Mouse (Mus musculus) midbrain, embryonic 15.5 days (tissue): Measurements from ENCODE around the gene Pacs2. TPM values are rescaled to one million over a fixed set of nuclear protein-coding genes. Genes with fewer than 3 reads are reported as not detected.

Experiments
- ATAC-seq: fragments of 200-750 bp; cut with Nextera tagmentation; replicated peaks from 2 replicates; pipeline ENCODE4 v1.8.0; 2017; ENCODE audit warnings: moderate TSS enrichment
- H3K27ac ChIP-seq: fragments of 300-500 bp; sonication (generic); 2 replicates; pipeline ENCODE4 v1.5.1; 2015; ENCODE audit warnings: mild to moderate bottlenecking, inconsistent platforms
- H3K27me3 ChIP-seq: fragments of 300-500 bp; sonication (generic); replicated peaks from 2 replicates; pipeline ENCODE4 v1.6.1; 2015; ENCODE audit warnings: inconsistent platforms
- H3K36me3 ChIP-seq: fragments of 300-500 bp; sonication (generic); replicated peaks from 2 replicates; pipeline ENCODE4 v1.6.1; 2015; ENCODE audit warnings: inconsistent platforms
- H3K4me1 ChIP-seq: fragments of 300-500 bp; sonication (generic); 2 replicates; pipeline ENCODE4 v1.6.1; 2015; ENCODE audit warnings: inconsistent platforms
- H3K4me2 ChIP-seq: fragments of 300-500 bp; sonication (generic); 2 replicates; pipeline ENCODE4 v1.6.1; 2015; ENCODE audit warnings: inconsistent platforms, mild to moderate bottlenecking, moderate library complexity
- H3K4me3 ChIP-seq: fragments of 300-500 bp; sonication (generic); 2 replicates; pipeline ENCODE4 v1.5.1; 2015; ENCODE audit warnings: mild to moderate bottlenecking, inconsistent platforms
- H3K9ac ChIP-seq: fragments of 300-500 bp; sonication (generic); 2 replicates; pipeline ENCODE4 v1.6.1; 2015; ENCODE audit warnings: mild to moderate bottlenecking, inconsistent platforms
- H3K9me3 ChIP-seq: fragments of 300-500 bp; sonication (generic); 2 replicates; pipeline ENCODE4 v1.6.1; 2016; ENCODE audit warnings: inconsistent platforms
- WGBS: fragments of 180-500 bp; shearing (Covaris S2); methylation state at CpG from one replicate; pipeline ENCODE4 v1.1.7; 2015; ENCODE audit warnings: mixed read lengths; 5-methylcytosine and 5-hydroxymethylcytosine counted together
- polyA plus RNA-seq: library from polyadenylated mRNA; unstranded; fragments of >200 nt; fragmentation: Nextera tagmentation; extraction: Ambion mirVana; gene quantifications from 2 replicates; pipeline ENCODE4 v1.2.1, GENCODE M21; 2015

The Pacs2 gene
- polyA plus RNA-seq: 34.6 and 35.1 TPM in 2 replicates

DNA sequence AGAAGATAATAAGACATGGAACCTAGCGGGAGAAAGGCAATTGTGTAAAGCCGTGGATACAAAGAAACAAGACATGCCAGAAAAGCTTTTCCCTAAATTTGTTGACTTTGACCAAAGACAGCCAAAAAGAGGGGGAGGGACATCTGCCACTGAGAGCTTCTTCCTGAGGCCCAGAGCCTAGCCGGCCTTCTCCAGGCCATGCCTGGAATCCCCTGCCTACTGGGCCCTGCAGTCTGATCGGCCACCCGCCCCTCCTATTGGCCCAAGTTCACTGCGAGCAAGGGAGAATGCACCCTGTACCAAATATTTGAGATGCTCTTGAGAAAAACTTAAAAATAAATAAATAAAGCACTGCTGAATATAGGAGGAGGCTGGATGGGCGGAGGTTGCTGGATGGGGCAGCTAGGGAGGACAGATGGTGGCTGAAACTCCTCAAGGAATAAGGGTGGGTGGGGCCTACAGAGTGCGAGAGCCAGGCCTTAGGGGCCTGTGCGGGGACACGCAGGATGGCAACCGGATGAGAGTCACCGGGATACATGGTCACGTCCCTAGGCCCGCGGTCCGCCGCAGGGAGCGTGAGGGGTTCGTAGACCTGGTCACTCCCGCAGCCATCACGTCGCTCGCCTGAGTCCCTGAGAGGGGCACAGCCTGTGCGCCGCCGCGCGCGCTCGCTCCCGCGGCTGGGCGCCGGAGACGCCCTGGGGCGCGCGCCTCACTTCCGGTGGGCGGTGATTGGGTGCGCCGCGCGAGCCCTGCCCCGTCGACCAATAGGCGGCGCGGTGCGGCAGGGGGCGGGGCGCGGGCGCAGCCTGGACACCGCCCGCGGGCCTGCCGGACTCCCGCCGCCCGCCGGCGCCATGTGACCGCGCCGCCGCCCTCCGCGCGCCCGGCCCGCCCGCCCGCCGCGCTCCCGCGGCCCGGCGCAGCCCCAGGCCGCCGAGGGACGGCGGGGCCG is at the start of gene Pacs2:
Gene Pacs2 (plus strand): TSS at position 905 of the 955 bp plus-strand sequence.
- H3K4me3 ChIP-seq: peak within 1 kb of the TSS; percentile 99
- peak within 1 kb of the TSS; percentile 67 for H3K4me2 ChIP-seq
- H3K27ac ChIP-seq: peak within 1 kb of the TSS; percentile 93
- H3K9ac ChIP-seq: peak within 1 kb of the TSS; percentile 93
- H3K36me3 ChIP-seq: no peaks in the 10 kb centered on the region
- peaks cover 43% of the 10 kb centered on the region for H3K4me1 ChIP-seq
- 2% methylated on average over 82 of the region's 85 CpGs for WGBS
- H3K27me3 ChIP-seq: no peaks in the 10 kb centered on the region
- no peaks in the 10 kb centered on the region for H3K9me3 ChIP-seq
- ATAC-seq: peak; percentile 90

DNA sequence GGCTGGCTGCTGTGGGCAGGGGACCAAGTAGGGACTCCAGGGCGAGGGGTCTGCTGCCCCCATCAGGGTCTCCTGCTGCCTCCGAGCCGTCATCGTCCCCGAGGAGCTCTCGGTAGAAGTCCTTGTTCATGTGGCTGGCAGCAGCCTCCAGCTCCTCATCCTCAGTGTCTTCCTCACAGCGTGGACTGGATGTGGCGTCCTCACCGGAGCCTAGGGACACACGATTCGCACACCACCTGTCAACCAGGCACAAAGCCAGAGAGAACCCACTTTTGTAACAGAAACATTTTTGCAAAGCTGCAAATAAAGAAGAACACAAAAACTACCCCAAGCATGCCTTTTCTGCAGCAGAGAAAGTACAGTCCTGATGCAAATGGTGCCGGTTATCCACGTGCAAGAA is 48.5 kb upstream of the Pacs2 start:
- no peak overlapping the region for H3K4me3 ChIP-seq
- H3K27ac ChIP-seq: no peak overlapping the region
- no peak overlapping the region for H3K9ac ChIP-seq
- no peak overlapping the region for H3K4me2 ChIP-seq
- 89% methylated on average over 13 of the region's 13 CpGs for WGBS
- no peaks in the 10 kb centered on the region for H3K27me3 ChIP-seq
- peaks cover 75% of the 10 kb centered on the region for H3K36me3 ChIP-seq
- H3K9me3 ChIP-seq: no peaks in the 10 kb centered on the region
- ATAC-seq: no peak
- no peaks in the 10 kb centered on the region for H3K4me1 ChIP-seq

DNA sequence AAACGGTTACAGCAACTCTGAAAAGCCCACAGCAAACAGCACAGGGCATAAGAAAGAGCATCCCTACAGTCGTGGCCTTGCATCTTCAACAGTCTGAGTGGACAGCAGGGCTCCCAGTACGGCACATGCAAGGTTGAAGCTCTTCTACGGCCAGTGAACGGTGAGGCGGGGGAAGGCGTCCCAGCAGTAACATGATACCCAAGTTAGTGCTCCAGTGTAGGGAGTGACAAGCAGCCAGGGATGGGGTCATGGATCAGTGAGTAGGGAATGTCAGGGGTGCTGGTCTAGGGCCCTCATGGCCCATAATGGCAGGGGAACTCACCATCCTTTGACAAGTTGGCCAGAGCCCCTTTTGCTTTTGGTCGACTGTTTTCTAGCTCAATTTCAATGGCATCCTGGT is 45.4 kb upstream of the Pacs2 start:
- H3K36me3 ChIP-seq: peaks cover 78% of the 10 kb centered on the region
- 58% methylated on average over 8 of the region's 8 CpGs for WGBS
- H3K27me3 ChIP-seq: no peaks in the 10 kb centered on the region
- no peak overlapping the region for H3K4me3 ChIP-seq
- H3K4me1 ChIP-seq: no peaks in the 10 kb centered on the region
- no peak overlapping the region for H3K4me2 ChIP-seq
- H3K9me3 ChIP-seq: no peaks in the 10 kb centered on the region
- no peak for ATAC-seq
- H3K27ac ChIP-seq: no peak overlapping the region
- no peak overlapping the region for H3K9ac ChIP-seq

- no peak overlapping the region for H3K4me3 ChIP-seq
- WGBS: 96% methylated on average over 6 of the region's 6 CpGs
- H3K9me3 ChIP-seq: no peaks in the 10 kb centered on the region
- H3K36me3 ChIP-seq: peaks cover 72% of the 10 kb centered on the region
- no peak overlapping the region for H3K9ac ChIP-seq
- H3K4me2 ChIP-seq: no peak overlapping the region
- no peaks in the 10 kb centered on the region for H3K27me3 ChIP-seq
- ATAC-seq: no peak
- H3K4me1 ChIP-seq: no peaks in the 10 kb centered on the region
- no peak overlapping the region for H3K27ac ChIP-seq
These were observed 44.7 kb upstream of the Pacs2 start for GRCm38 (mm10) chr12:112969616-112970015.

DNA sequence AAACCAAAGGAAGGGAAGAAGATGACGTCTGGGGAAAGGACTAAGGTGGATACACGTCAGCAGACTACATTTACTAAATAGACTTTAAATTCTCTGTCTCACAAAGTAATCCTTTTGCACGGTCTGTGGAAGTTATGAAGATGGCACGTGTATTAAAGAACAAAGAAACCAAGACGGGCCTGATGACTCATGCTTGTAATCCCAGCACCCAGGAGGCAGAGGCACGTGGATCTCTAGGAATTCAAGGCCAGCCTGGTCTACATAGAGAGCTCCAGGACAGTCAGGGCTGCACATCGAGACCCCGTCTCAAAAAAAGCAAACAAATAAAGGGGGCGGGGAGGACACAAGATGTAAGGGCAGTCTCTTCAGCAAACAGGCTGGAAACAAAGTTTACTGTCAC is 39.6 kb upstream of the Pacs2 start:
- Histone ChIP-seq H3K36me3 (peaks cover 48% of the 10 kb centered on the region), H3K4me1 (peaks cover 20% of the 10 kb centered on the region), H3K4me3 (no peak overlapping the region), H3K9ac (no peak overlapping the region), H3K4me2 (no peak overlapping the region), H3K27me3 (no peaks in the 10 kb centered on the region), H3K9me3 (no peaks in the 10 kb centered on the region), H3K27ac (no peak overlapping the region)
- ATAC-seq: no peak
- 90% methylated on average over 9 of the region's 9 CpGs for WGBS

DNA sequence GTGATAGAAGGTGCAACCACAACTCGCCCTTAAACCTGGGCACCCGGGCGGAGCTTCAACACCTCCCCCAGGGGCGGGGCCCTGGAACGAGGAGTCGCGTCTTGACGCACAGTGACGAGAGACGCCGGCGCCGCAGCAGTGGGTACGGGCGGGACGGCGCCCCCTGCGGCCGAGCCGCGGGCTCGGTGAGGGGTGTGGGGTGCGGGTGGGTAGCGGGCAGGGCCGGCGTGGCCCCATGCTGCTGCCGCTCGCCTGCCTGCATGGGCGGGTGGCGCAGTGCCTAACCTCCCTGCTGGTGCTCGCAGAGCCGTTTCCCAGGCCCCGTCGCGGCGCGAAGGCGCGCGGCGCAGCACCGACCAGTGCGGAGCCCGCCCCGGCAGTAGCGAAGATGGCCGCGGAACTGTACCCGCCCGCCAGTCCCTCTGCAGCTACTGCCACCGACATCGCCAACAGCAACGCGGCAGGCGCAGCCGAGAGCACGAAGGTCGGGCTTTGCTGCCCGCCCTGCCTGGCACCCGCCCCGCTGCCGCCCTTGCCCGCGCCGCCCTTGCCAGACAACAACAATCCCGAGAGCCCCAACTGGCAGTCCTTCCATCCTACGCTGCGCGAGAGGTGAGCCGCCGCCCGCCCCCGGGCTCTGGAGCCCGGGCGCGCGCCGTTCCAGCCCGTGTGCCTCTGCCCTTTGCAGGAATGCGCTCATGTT is 37.8 kb upstream of the Pacs2 start, which contains the start of gene Btbd6:
Gene Btbd6 (plus strand): TSS at position 112 of the 703 bp plus-strand sequence.
- H3K4me2 ChIP-seq: peak within 1 kb of the TSS; percentile 74
- peaks cover 20% of the 10 kb centered on the region for H3K4me1 ChIP-seq
- H3K27me3 ChIP-seq: no peaks in the 10 kb centered on the region
- ATAC-seq: peak; percentile 97
- peak within 1 kb of the TSS; percentile 95 for H3K27ac ChIP-seq
- H3K36me3 ChIP-seq: peaks cover 47% of the 10 kb centered on the region
- peak within 1 kb of the TSS; percentile 61 for H3K4me3 ChIP-seq
- under 1% methylated on average over 77 of the region's 80 CpGs for WGBS
- H3K9ac ChIP-seq: peak within 1 kb of the TSS; percentile 72
- H3K9me3 ChIP-seq: no peaks in the 10 kb centered on the region

- Histone ChIP-seq H3K4me2 (peak overlapping the region; percentile 74), H3K36me3 (peaks cover 41% of the 10 kb centered on the region), H3K9ac (peak overlapping the region; percentile 72), H3K27ac (peak overlapping the region; percentile 95), H3K4me3 (peak overlapping the region; percentile 61), H3K4me1 (peaks cover 20% of the 10 kb centered on the region), H3K27me3 (no peaks in the 10 kb centered on the region), H3K9me3 (no peaks in the 10 kb centered on the region)
- peak; percentile 9; the same call in 1 of the 2 replicates for ATAC-seq
- 45% methylated on average over 12 of the region's 12 CpGs for WGBS
These were observed 37.2 kb upstream of the Pacs2 start for GRCm38 (mm10) chr12:112977156-112977555.

DNA sequence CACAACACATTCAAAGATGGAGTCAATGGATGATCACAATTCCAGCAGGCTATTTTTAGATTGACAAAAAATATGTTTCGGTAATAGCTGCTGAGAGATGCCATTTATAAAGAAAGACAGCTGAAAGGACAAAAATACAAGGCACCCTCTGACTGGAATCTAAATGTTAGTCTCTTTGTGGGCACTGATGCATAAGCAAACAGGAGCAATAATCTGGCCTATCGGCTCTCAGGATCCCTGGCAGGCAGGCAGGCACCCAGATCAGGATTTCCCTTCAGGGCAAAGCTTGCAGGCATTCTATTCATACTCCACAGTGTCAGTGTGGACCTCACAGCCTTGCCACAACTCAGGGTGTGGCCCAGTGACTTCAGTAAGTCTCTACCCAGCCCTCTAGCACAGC is 32.3 kb upstream of the Pacs2 start:
- no peak overlapping the region for H3K4me2 ChIP-seq
- H3K9ac ChIP-seq: no peak overlapping the region
- 73% methylated on average over 2 of the region's 2 CpGs for WGBS
- H3K27ac ChIP-seq: no peak overlapping the region
- H3K36me3 ChIP-seq: peaks cover 47% of the 10 kb centered on the region
- no peaks in the 10 kb centered on the region for H3K27me3 ChIP-seq
- peaks cover 13% of the 10 kb centered on the region; the same call in 1 of the 2 replicates for H3K4me1 ChIP-seq
- H3K4me3 ChIP-seq: no peak overlapping the region
- no peak for ATAC-seq
- H3K9me3 ChIP-seq: no peaks in the 10 kb centered on the region

- Histone ChIP-seq H3K4me3 (no peak overlapping the region), H3K27ac (no peak overlapping the region), H3K27me3 (no peaks in the 10 kb centered on the region), H3K4me2 (no peak overlapping the region), H3K36me3 (peaks cover 36% of the 10 kb centered on the region; the same call in 1 of the 2 replicates), H3K9ac (no peak overlapping the region), H3K4me1 (no peaks in the 10 kb centered on the region), H3K9me3 (no peaks in the 10 kb centered on the region)
- ATAC-seq: no peak
- 91% methylated on average over 6 of the region's 6 CpGs for WGBS
These were observed 29.0 kb upstream of the Pacs2 start for GRCm38 (mm10) chr12:112985346-112985745.

GRCm38 (mm10) chr12:112987877-112988276 is 26.4 kb upstream of the Pacs2 start:
- Histone ChIP-seq H3K4me3 (no peak overlapping the region), H3K4me1 (no peaks in the 10 kb centered on the region), H3K4me2 (no peak overlapping the region), H3K36me3 (peaks cover 34% of the 10 kb centered on the region; the same call in 1 of the 2 replicates), H3K9me3 (no peaks in the 10 kb centered on the region), H3K27me3 (no peaks in the 10 kb centered on the region), H3K27ac (no peak overlapping the region), H3K9ac (no peak overlapping the region)
- no peak for ATAC-seq
- 77% methylated on average over 6 of the region's 6 CpGs for whole genome bisulfite sequencing

GRCm38 (mm10) chr12:112990706-112991405 is 23.5 kb upstream of the Pacs2 start:
- Histone ChIP-seq H3K36me3 (peaks cover 22% of the 10 kb centered on the region; the same call in 1 of the 2 replicates), H3K27ac (no peak overlapping the region), H3K27me3 (no peaks in the 10 kb centered on the region), H3K4me3 (no peak overlapping the region), H3K9me3 (no peaks in the 10 kb centered on the region), H3K4me1 (no peaks in the 10 kb centered on the region), H3K4me2 (no peak overlapping the region), H3K9ac (no peak overlapping the region)
- 89% methylated on average over 5 of the region's 5 CpGs for WGBS
- ATAC-seq: no peak

- WGBS: 90% methylated on average over 2 of the region's 2 CpGs
These were observed 22.9 kb upstream of the Pacs2 start for GRCm38 (mm10) chr12:112991444-112991843.

More at GRCm38 (mm10) chr12:112991444-112991843, 22.9 kb upstream of the Pacs2 start:
- Histone ChIP-seq H3K4me2 (no peak overlapping the region), H3K36me3 (peaks cover 21% of the 10 kb centered on the region; the same call in 1 of the 2 replicates), H3K4me1 (no peaks in the 10 kb centered on the region), H3K9ac (no peak overlapping the region), H3K27ac (no peak overlapping the region), H3K4me3 (no peak overlapping the region), H3K9me3 (no peaks in the 10 kb centered on the region), H3K27me3 (no peaks in the 10 kb centered on the region)
- ATAC-seq: no peak
